Mouse (Mus musculus) midbrain, embryonic 13.5 days (tissue): ENCODE measurements around the gene Arhgap10. TPM values are rescaled to one million over a fixed set of nuclear protein-coding genes. Genes with fewer than 3 reads are reported as not detected.

Experiments used
- ATAC-seq: fragments of 200-750 bp; cut with Nextera tagmentation; 2 replicates; pipeline ENCODE4 v1.8.0; 2017; ENCODE audit warnings: mild to moderate bottlenecking, moderate TSS enrichment, moderate library complexity
- H3K27ac ChIP-seq: fragments of 300-500 bp; sonication (generic); 2 replicates; pipeline ENCODE4 v1.5.1; 2015; ENCODE audit warnings: inconsistent platforms, mild to moderate bottlenecking, moderate library complexity
- H3K27me3 ChIP-seq: fragments of 300-500 bp; sonication (generic); 2 replicates; pipeline ENCODE4 v1.6.1; 2015; ENCODE audit warnings: mild to moderate bottlenecking, inconsistent platforms
- H3K36me3 ChIP-seq: fragments of 300-500 bp; sonication (generic); 2 replicates; pipeline ENCODE4 v1.6.1; 2015; ENCODE audit warnings: mild to moderate bottlenecking, inconsistent platforms
- H3K4me1 ChIP-seq: fragments of 300-500 bp; sonication (generic); replicated peaks from 2 replicates; pipeline ENCODE4 v1.6.1; 2015; ENCODE audit warnings: inconsistent platforms
- H3K4me2 ChIP-seq: fragments of 300-500 bp; sonication (generic); replicated peaks from 2 replicates; pipeline ENCODE4 v1.6.1; 2015; ENCODE audit warnings: moderate library complexity, mild to moderate bottlenecking, inconsistent platforms
- H3K4me3 ChIP-seq: fragments of 300-500 bp; sonication (generic); replicated peaks from 2 replicates; pipeline ENCODE4 v1.5.1; 2015; ENCODE audit warnings: mild to moderate bottlenecking, inconsistent platforms
- H3K9ac ChIP-seq: fragments of 300-500 bp; sonication (generic); replicated peaks from 2 replicates; pipeline ENCODE4 v1.6.1; 2015; ENCODE audit warnings: mild to moderate bottlenecking, inconsistent platforms
- H3K9me3 ChIP-seq: fragments of 300-500 bp; sonication (generic); 2 replicates; pipeline ENCODE4 v1.6.1; 2016; ENCODE audit warnings: mild to moderate bottlenecking, inconsistent platforms
- WGBS: fragments of 180-500 bp; shearing (Covaris S2); methylation state at CpG from one replicate; pipeline ENCODE4 v1.1.7; 2015; 5-methylcytosine and 5-hydroxymethylcytosine counted together
- polyA plus RNA-seq: library from polyadenylated mRNA; unstranded; fragments of >200 nt; fragmentation: Nextera tagmentation; extraction: Ambion mirVana; gene quantifications from 2 replicates; pipeline ENCODE4 v1.2.1, GENCODE M21; 2015

Gene Arhgap10
- polyA plus RNA-seq, 1 experiment from 2014 or later: 4.7 TPM

- Histone ChIP-seq H3K9me3 (no peaks in the 10 kb centered on the region), H3K4me1 (no peaks in the 10 kb centered on the region), H3K36me3 (no peaks in the 10 kb centered on the region), H3K27ac (no peak overlapping the region), H3K27me3 (no peaks in the 10 kb centered on the region), H3K4me3 (no peak overlapping the region), H3K9ac (no peak overlapping the region), H3K4me2 (no peak overlapping the region)
- ATAC-seq: no peak
- WGBS: 85% methylated on average over 5 of the region's 5 CpGs
Measured at GRCm38 (mm10) chr8:77254466-77254865, 263.3 kb downstream of the Arhgap10 start.

- H3K4me3 ChIP-seq: no peak overlapping the region
- H3K9me3 ChIP-seq: no peaks in the 10 kb centered on the region
- no peaks in the 10 kb centered on the region for H3K4me1 ChIP-seq
- H3K36me3 ChIP-seq: no peaks in the 10 kb centered on the region
- no peak for ATAC-seq
- H3K9ac ChIP-seq: no peak overlapping the region
- 93% methylated on average over 5 of the region's 5 CpGs for WGBS
- no peak overlapping the region for H3K27ac ChIP-seq
- no peaks in the 10 kb centered on the region for H3K27me3 ChIP-seq
- no peak overlapping the region for H3K4me2 ChIP-seq
Measured at GRCm38 (mm10) chr8:77251134-77251533, 266.6 kb downstream of the Arhgap10 start.

GRCm38 (mm10) chr8:77250094-77250493 lies 267.7 kb downstream of the Arhgap10 start:
- Histone ChIP-seq H3K27me3 (no peaks in the 10 kb centered on the region), H3K9me3 (no peaks in the 10 kb centered on the region), H3K4me2 (no peak overlapping the region), H3K4me1 (no peaks in the 10 kb centered on the region), H3K36me3 (no peaks in the 10 kb centered on the region), H3K4me3 (no peak overlapping the region), H3K27ac (no peak overlapping the region), H3K9ac (no peak overlapping the region)
- ATAC-seq: no peak
- 78% methylated on average over 3 of the region's 3 CpGs for WGBS

DNA sequence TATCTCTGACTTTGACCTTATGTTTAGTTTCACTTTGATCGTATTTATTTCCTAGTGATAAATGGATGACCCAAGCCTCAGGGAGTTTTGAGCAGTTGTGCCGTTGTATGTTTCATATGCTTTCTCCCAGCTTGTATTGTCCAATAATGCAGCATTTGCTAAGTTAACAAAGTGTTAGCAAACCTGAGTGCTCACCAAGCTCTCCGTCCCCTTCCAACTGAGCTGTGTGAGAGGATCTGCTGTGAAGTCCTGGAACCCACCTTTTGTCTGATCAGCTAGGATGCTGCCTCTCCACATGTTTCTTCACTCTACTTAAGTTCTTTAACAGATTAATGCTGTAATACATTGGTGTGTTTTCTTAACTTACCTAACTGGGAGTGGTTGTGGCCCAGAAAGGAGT lies 276.4 kb downstream of the Arhgap10 start:
- H3K4me1 ChIP-seq: no peaks in the 10 kb centered on the region
- ATAC-seq: no peak
- H3K27ac ChIP-seq: no peak overlapping the region
- WGBS: 94% methylated on average over 3 of the region's 3 CpGs
- H3K4me2 ChIP-seq: no peak overlapping the region
- H3K36me3 ChIP-seq: no peaks in the 10 kb centered on the region
- H3K4me3 ChIP-seq: no peak overlapping the region
- no peaks in the 10 kb centered on the region for H3K27me3 ChIP-seq
- no peak overlapping the region for H3K9ac ChIP-seq
- H3K9me3 ChIP-seq: no peaks in the 10 kb centered on the region

DNA sequence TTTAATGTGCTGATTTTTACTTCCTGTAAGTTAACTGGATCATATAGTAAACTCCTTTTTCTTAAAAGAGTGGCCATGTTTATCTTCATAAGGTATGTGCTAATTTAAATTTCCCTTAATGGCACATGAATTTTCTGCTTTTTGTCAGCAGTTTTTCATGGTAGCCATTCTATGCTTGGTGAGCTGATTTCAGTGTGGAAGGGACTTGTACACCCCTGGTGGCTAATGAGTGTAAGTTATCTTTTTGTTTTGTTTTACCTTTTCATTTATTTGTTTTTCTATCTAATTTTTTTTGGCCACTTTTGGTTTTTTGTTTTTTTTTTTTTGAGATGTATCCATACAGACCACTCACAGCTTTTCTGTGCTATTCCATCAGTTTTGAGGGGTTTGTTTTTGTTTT lies 278.3 kb downstream of the Arhgap10 start:
- no peaks in the 10 kb centered on the region for H3K9me3 ChIP-seq
- no peaks in the 10 kb centered on the region for H3K27me3 ChIP-seq
- H3K27ac ChIP-seq: no peak overlapping the region
- no peaks in the 10 kb centered on the region for H3K36me3 ChIP-seq
- no peak for ATAC-seq
- H3K4me1 ChIP-seq: no peaks in the 10 kb centered on the region
- H3K9ac ChIP-seq: no peak overlapping the region
- no peak overlapping the region for H3K4me2 ChIP-seq
- H3K4me3 ChIP-seq: no peak overlapping the region

DNA sequence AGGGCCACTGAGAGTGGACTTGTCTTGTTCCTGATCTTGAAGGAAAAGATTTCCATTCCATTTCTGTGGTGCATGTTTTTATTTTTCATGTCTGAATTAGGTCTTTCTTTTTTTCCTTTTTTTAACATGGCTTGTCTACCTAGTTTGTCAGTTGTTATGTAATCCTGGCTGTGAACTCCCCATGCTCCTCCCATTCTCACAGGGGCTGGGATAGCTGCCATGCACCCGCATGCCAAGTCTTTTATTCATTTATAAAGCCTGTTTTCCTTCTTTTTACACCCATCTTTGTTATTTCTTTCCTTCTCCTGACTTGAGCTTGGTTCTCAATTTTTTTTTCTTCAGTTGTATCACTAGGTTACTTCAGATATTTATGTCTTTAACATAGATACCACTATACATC lies 281.1 kb downstream of the Arhgap10 start:
- no peaks in the 10 kb centered on the region for H3K9me3 ChIP-seq

DNA sequence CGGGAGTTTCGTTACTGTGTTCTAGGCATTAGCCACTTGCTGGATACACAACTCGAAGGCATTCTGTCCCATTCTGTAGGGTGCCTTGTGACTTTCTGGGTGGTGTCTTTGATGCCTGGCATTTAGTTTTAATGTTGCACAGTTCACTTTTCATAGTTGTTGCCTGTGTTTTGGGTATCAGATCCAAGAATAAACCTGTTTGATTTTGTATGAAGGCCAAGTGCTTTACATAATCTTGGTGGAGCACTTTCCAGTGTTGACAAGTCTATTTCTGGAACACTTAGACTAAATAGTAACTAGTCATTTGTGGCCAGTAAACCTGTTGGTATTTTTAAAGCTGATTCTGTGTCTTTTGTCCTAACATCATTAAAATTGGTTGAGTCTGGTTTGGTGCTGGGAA lies 285.3 kb downstream of the Arhgap10 start:
- Histone ChIP-seq H3K27me3 (no peaks in the 10 kb centered on the region), H3K4me2 (no peak overlapping the region), H3K27ac (no peak overlapping the region), H3K36me3 (no peaks in the 10 kb centered on the region), H3K4me3 (no peak overlapping the region), H3K9ac (no peak overlapping the region), H3K4me1 (no peaks in the 10 kb centered on the region), H3K9me3 (no peaks in the 10 kb centered on the region)
- WGBS: 95% methylated on average over 3 of the region's 3 CpGs
- ATAC-seq: no peak

More for the DNA sequence above, 281.1 kb downstream of the Arhgap10 start:
- H3K36me3 ChIP-seq: no peaks in the 10 kb centered on the region
- no peaks in the 10 kb centered on the region for H3K27me3 ChIP-seq
- H3K4me3 ChIP-seq: no peak overlapping the region
- no peak overlapping the region for H3K27ac ChIP-seq
- no peak for ATAC-seq
- no peak overlapping the region for H3K4me2 ChIP-seq
- H3K4me1 ChIP-seq: no peaks in the 10 kb centered on the region
- H3K9ac ChIP-seq: no peak overlapping the region
- WGBS: 89% methylated on average over 1 of the region's 1 CpGs

DNA sequence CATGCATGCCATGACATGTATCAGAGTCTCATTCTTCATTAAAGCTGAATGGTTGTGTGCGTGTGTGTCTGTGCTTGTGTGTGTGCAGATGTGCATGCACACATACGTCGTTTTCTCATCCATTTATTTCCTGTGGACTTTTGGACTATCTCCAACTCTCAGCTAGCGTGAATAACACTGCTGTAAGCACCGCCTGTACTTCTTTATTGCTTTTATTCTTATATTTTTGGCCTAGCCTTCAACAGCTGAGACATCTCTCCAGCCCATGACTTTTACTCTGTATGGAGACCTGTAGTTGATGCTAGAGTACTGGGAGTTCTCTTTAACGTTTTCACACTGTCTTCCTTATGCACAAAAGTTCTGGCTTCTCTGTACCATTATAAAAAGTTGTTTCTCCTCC lies 285.9 kb downstream of the Arhgap10 start:
- Histone ChIP-seq H3K9ac (no peak overlapping the region), H3K27me3 (no peaks in the 10 kb centered on the region), H3K4me2 (no peak overlapping the region), H3K9me3 (no peaks in the 10 kb centered on the region), H3K4me3 (no peak overlapping the region), H3K36me3 (no peaks in the 10 kb centered on the region), H3K27ac (no peak overlapping the region), H3K4me1 (no peaks in the 10 kb centered on the region)
- 84% methylated on average over 6 of the region's 6 CpGs for WGBS
- no peak for ATAC-seq

DNA sequence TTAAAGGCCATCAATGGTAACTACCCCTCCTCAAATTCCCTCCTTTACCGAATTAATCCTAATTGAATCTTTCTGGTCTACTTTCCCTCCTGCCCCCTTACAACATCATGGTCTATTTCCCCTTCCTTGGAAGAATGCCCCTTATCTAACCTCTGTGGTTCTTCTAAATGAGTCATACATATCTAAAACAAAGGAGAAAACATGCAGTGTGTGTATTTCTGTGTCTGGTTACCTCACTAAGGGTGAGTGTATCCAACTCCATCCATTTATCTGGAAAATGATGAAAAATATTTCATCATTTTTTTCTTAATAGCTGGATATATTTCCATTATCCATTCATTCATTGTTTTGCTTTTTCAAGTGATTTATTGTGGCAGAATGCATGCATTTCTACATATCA lies 286.5 kb downstream of the Arhgap10 start:
- Histone ChIP-seq H3K27ac (no peak overlapping the region), H3K4me2 (no peak overlapping the region), H3K4me3 (no peak overlapping the region), H3K4me1 (no peaks in the 10 kb centered on the region), H3K36me3 (no peaks in the 10 kb centered on the region), H3K9ac (no peak overlapping the region), H3K27me3 (no peaks in the 10 kb centered on the region), H3K9me3 (no peaks in the 10 kb centered on the region)
- ATAC-seq: no peak
- WGBS: 82% methylated on average over 1 of the region's 1 CpGs

DNA sequence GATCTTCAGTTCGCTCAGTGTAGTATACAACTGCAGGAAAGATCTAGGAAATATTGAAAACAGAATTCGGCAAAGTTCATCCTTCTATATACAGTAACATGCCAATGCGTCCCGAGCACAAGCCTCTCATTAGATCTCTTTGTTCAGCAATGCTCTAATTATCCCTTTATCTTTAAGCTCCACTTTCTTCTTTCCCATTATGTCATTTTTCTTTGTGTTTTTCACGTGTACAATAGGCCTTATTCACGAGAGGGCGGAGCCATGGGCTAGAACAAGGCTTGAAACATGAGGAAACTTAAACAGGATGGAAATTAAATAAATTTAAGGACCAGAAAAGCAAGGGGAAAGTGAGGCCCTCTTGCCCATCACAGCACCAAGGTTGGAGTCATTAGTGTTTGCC lies 289.1 kb downstream of the Arhgap10 start:
- no peak overlapping the region for H3K4me3 ChIP-seq
- H3K9me3 ChIP-seq: no peaks in the 10 kb centered on the region
- no peaks in the 10 kb centered on the region for H3K4me1 ChIP-seq
- H3K4me2 ChIP-seq: no peak overlapping the region
- H3K27me3 ChIP-seq: no peaks in the 10 kb centered on the region
- 78% methylated on average over 7 of the region's 7 CpGs for WGBS
- no peak overlapping the region for H3K27ac ChIP-seq
- no peak for ATAC-seq
- no peak overlapping the region for H3K9ac ChIP-seq
- no peaks in the 10 kb centered on the region for H3K36me3 ChIP-seq

GRCm38 (mm10) chr8:77227742-77228141 lies 290.0 kb downstream of the Arhgap10 start:
- 95% methylated on average over 5 of the region's 5 CpGs for WGBS
- no peak overlapping the region for H3K27ac ChIP-seq
- ATAC-seq: no peak
- H3K4me2 ChIP-seq: no peak overlapping the region
- no peaks in the 10 kb centered on the region for H3K9me3 ChIP-seq
- no peaks in the 10 kb centered on the region for H3K4me1 ChIP-seq
- no peak overlapping the region for H3K9ac ChIP-seq
- no peaks in the 10 kb centered on the region for H3K27me3 ChIP-seq
- H3K4me3 ChIP-seq: no peak overlapping the region
- H3K36me3 ChIP-seq: no peaks in the 10 kb centered on the region

- no peak overlapping the region for H3K9ac ChIP-seq
- WGBS: 66% methylated on average over 4 of the region's 4 CpGs
Measured at GRCm38 (mm10) chr8:77223123-77223522, 294.6 kb downstream of the Arhgap10 start.

DNA sequence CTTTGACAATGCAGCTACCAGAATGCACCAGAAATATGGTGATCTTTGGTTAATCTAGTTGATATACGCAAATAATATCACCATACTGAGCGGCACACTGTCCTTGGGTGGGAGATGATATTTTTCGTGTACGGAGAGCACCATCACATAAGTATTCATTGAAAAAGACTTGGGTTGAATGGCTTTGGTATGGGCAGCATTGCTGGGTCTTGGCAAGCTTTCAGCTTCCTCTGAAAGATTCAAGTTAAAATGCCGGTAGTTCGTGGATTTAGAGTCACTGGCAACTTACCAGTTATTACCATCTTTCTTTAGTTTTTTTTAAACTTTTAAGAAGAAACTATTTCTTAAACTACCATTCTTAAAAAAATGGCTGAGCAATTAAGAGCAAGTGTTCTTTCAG lies 302.6 kb downstream of the Arhgap10 start:
- H3K4me1 ChIP-seq: 0 out of 2 replicates have a peak, but pooled peaks cover 7% of the 10 kb centered on the region
- no peak overlapping the region for H3K4me2 ChIP-seq
- no peak overlapping the region for H3K27ac ChIP-seq
- 85% methylated on average over 6 of the region's 6 CpGs for WGBS
- H3K9me3 ChIP-seq: no peaks in the 10 kb centered on the region
- H3K4me3 ChIP-seq: no peak overlapping the region
- ATAC-seq: no peak
- H3K36me3 ChIP-seq: no peaks in the 10 kb centered on the region
- no peak overlapping the region for H3K9ac ChIP-seq
- H3K27me3 ChIP-seq: no peaks in the 10 kb centered on the region

More at GRCm38 (mm10) chr8:77223123-77223522, 294.6 kb downstream of the Arhgap10 start:
- Histone ChIP-seq H3K9me3 (no peaks in the 10 kb centered on the region), H3K27me3 (no peaks in the 10 kb centered on the region), H3K4me3 (no peak overlapping the region), H3K36me3 (no peaks in the 10 kb centered on the region), H3K4me2 (no peak overlapping the region), H3K4me1 (no peaks in the 10 kb centered on the region), H3K27ac (no peak overlapping the region)
- no peak for ATAC-seq
